Mouse (Mus musculus) midbrain, embryonic 14.5 days (tissue): ENCODE measurements around the gene Ttc28. TPM values are rescaled to one million over a fixed set of nuclear protein-coding genes. Genes with fewer than 3 reads are reported as not detected.

ENCODE experiments used
- ATAC-seq: fragments of 200-750 bp; cut with Nextera tagmentation; 2 replicates; pipeline ENCODE4 v1.8.0; 2017; ENCODE audit warnings: moderate number of reproducible peaks, moderate library complexity; ENCODE audit not compliant: low FRiP score, low TSS enrichment
- DNase-seq: peaks from one replicate; pipeline ENCODE4 v3.0.0-alpha.2; 2015
- H3K27ac ChIP-seq: fragments of 300-500 bp; sonication (generic); replicated peaks from 2 replicates; pipeline ENCODE4 v1.5.1; 2014; ENCODE audit warnings: mild to moderate bottlenecking, low read depth, low read length, moderate library complexity
- H3K27me3 ChIP-seq: fragments of 300-500 bp; sonication (generic); 2 replicates; pipeline ENCODE4 v1.6.1; 2014; ENCODE audit warnings: low read length, control low read depth, mixed read lengths; ENCODE audit not compliant: control insufficient read depth, insufficient read depth
- H3K36me3 ChIP-seq: fragments of 300-500 bp; sonication (generic); 2 replicates; pipeline ENCODE4 v1.6.1; 2014; ENCODE audit warnings: low read length, control low read depth; ENCODE audit not compliant: control insufficient read depth, insufficient read depth
- H3K4me1 ChIP-seq: fragments of 300-500 bp; sonication (generic); 2 replicates; pipeline ENCODE4 v1.6.1; 2014; ENCODE audit warnings: mild to moderate bottlenecking, antibody characterized with exemption, low read length, control low read depth; ENCODE audit not compliant: control insufficient read depth, insufficient read depth
- H3K4me2 ChIP-seq: fragments of 300-500 bp; sonication (generic); 2 replicates; pipeline ENCODE4 v1.6.1; 2014; ENCODE audit warnings: mild to moderate bottlenecking, low read length, moderate library complexity
- H3K4me3 ChIP-seq: fragments of 300-500 bp; sonication (generic); replicated peaks from 2 replicates; pipeline ENCODE4 v1.5.1; 2014; ENCODE audit warnings: low read depth, low read length
- H3K9ac ChIP-seq: fragments of 300-500 bp; sonication (generic); replicated peaks from 2 replicates; pipeline ENCODE4 v1.6.1; 2014; ENCODE audit warnings: mild to moderate bottlenecking, low read length, moderate library complexity
- H3K9me3 ChIP-seq: fragments of 300-500 bp; sonication (generic); 2 replicates; pipeline ENCODE4 v1.6.1; 2016; ENCODE audit warnings: low read length, control low read depth, mixed read lengths; ENCODE audit not compliant: control insufficient read depth
- WGBS: fragments of 180-500 bp; shearing (Covaris S2); extraction: QIAGEN DNeasy Blood & Tissue Kit; methylation state at CpG from one replicate; pipeline ENCODE4 v1.1.7; 2014; 5-methylcytosine and 5-hydroxymethylcytosine counted together
- polyA plus RNA-seq: library from polyadenylated mRNA; unstranded; fragments of >200 nt; fragmentation: Nextera tagmentation; extraction: Ambion mirVana; gene quantifications from 2 replicates; pipeline ENCODE4 v1.2.1, GENCODE M21; 2014

The Ttc28 gene
- polyA plus RNA-seq, 1 experiment from 2014 or later = 30.9 TPM

GRCm38 (mm10) chr5:110958196-110958595 lies 78.6 kb downstream of the Ttc28 start:
- 87% methylated on average over 4 of the region's 4 CpGs for WGBS
- no peaks in the 10 kb centered on the region for H3K36me3 ChIP-seq
- H3K27ac ChIP-seq = no peak overlapping the region
- H3K4me3 ChIP-seq = no peak overlapping the region
- H3K9ac ChIP-seq = no peak overlapping the region
- no peaks in the 10 kb centered on the region for H3K27me3 ChIP-seq
- H3K4me1 ChIP-seq = no peaks in the 10 kb centered on the region
- DNase-seq = no peak
- ATAC-seq = no peak
- H3K9me3 ChIP-seq = no peaks in the 10 kb centered on the region
- H3K4me2 ChIP-seq = no peak overlapping the region

DNA sequence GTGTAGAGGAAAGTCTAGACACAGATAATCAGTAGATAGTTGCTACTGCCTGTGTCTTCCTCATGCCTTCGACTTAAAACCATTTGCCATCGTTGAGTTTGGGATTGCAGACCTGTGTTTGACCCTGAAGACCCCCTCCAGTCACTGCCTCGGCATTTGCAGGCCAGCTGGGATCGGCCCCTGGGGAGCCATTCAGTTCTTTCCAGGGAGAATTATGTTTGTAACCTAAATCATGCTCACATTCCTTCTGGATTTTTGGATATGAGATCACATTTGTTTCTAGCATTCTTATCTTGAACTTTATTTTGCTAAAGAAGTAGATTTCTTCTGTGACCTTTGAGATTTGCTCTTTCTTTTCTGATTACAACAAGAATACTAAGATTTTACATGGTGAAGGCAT lies 80.5 kb downstream of the Ttc28 start:
- H3K4me3 ChIP-seq = no peak overlapping the region
- H3K27me3 ChIP-seq = no peaks in the 10 kb centered on the region
- H3K9me3 ChIP-seq = no peaks in the 10 kb centered on the region
- no peak overlapping the region for H3K9ac ChIP-seq
- no peak overlapping the region for H3K27ac ChIP-seq
- no peaks in the 10 kb centered on the region for H3K4me1 ChIP-seq
- H3K36me3 ChIP-seq = no peaks in the 10 kb centered on the region
- DNase-seq = no peak
- WGBS = 59% methylated on average over 4 of the region's 4 CpGs
- ATAC-seq = no peak
- no peak overlapping the region for H3K4me2 ChIP-seq

DNA sequence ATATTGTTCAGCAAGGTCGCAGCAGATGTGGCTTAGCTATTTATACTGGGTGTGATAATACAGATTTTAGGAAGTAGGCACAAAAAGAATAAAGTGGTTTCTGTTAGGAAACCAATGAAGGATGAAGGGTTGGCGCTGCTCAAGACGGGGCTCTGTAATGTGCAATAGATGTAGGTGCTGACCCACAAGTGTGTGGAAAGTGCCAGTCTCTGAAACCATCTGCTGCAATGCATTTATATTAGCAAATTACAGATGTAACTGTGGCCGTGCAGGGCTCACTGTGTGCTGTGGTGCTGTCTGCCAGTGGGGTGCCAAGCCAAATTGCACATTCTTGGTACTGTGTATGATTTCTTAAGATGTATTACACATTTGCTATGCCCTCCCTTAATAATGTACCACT lies 81.3 kb downstream of the Ttc28 start:
- WGBS = 65% methylated on average over 4 of the region's 4 CpGs
- H3K27ac ChIP-seq = no peak overlapping the region
- no peaks in the 10 kb centered on the region for H3K36me3 ChIP-seq
- ATAC-seq (no peak), DNase-seq (no peak)
- no peak overlapping the region for H3K4me2 ChIP-seq
- H3K9ac ChIP-seq = no peak overlapping the region
- H3K4me3 ChIP-seq = no peak overlapping the region
- no peaks in the 10 kb centered on the region for H3K27me3 ChIP-seq
- H3K4me1 ChIP-seq = no peaks in the 10 kb centered on the region
- no peaks in the 10 kb centered on the region for H3K9me3 ChIP-seq

DNA sequence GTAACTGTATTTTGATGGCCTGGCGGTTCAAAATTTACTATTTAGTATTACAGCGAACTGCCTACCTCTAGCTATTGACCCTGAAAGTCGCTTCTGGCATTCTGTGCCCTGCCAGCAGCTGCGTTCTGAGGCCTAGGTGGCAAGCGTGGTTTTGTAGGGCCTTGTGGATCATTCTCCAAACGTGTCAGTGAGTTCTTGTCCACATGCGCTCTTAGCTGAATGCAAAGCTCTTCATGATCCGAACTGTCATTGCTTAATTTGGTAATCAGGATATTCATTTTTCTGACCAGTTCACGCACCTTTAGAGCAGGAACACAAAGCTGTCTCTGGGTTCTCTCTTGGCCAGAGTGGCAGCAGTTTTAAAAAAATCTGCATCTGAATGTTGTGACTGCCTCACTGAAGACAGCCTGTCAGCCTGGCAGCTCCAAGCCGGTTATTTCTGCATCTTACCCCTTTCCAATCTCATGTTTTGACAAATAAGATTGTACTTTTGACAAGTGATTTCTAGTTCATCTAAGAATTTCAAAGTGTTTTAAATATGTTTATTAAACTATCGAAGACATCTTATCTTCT lies 88.0 kb downstream of the Ttc28 start:
- WGBS = 63% methylated on average over 11 of the region's 11 CpGs
- no peaks in the 10 kb centered on the region for H3K27me3 ChIP-seq
- H3K4me2 ChIP-seq = no peak overlapping the region
- H3K4me3 ChIP-seq = no peak overlapping the region
- H3K36me3 ChIP-seq = no peaks in the 10 kb centered on the region
- no peak overlapping the region for H3K9ac ChIP-seq
- DNase-seq (no peak), ATAC-seq (no peak)
- H3K27ac ChIP-seq = no peak overlapping the region
- H3K9me3 ChIP-seq = no peaks in the 10 kb centered on the region
- no peaks in the 10 kb centered on the region for H3K4me1 ChIP-seq

DNA sequence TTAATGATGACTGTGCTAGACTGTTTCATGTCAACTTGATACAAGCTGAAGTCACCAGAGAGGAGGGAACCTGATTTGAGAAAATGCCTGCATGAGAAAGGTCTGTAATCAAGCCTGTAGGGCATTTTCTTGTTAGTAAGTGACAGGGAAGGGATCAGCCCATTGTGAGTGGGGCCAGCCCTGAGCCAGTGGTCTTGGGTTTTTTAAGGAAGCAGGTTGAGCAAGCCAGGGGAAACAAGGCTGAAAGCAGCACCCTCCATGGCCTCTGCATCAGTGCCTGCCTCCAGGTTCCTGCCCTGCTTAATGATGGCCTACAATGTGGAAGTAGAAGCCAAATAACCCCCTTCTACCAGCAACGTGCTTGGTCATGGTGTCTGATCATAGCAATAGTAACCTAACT lies 89.0 kb downstream of the Ttc28 start:
- ATAC-seq (no peak), DNase-seq (no peak)
- no peak overlapping the region for H3K4me3 ChIP-seq
- WGBS = 56% methylated on average over 1 of the region's 1 CpGs
- no peaks in the 10 kb centered on the region for H3K4me1 ChIP-seq
- no peaks in the 10 kb centered on the region for H3K36me3 ChIP-seq
- H3K9me3 ChIP-seq = no peaks in the 10 kb centered on the region
- H3K27ac ChIP-seq = no peak overlapping the region
- H3K27me3 ChIP-seq = no peaks in the 10 kb centered on the region
- no peak overlapping the region for H3K9ac ChIP-seq
- no peak overlapping the region for H3K4me2 ChIP-seq

DNA sequence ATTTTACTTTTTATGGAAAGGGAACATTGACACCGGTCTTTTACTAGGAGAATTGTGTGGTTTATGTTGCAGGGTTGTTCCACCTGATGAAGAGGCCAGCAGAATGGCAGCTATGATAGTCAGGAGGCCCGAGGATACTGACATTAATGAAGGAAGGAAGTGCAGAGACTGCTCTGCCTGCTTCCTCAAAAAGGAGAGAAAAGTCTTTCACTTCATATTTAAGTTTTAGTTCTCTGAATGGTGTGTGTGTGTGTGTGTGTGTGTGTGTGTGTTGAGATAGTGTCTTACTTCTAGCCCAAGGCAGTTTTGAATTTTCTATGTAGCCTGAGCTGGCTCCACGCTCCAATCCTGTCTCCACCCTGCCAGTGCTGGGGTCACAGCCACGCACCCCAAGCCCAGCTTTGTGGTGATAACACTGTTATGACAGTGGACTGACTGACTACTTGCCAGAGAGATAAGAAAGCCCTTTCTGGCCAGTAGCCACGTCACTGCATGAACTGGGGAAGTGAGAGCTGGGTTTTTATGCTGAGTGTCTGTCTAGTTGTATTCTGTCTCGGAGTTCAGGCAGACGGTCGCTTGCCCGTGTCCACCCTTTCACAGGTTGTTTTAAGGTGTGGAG lies 90.7 kb downstream of the Ttc28 start:
- ATAC-seq (no peak), DNase-seq (no peak)
- no peaks in the 10 kb centered on the region for H3K27me3 ChIP-seq
- H3K9me3 ChIP-seq = no peaks in the 10 kb centered on the region
- 88% methylated on average over 9 of the region's 9 CpGs for WGBS
- no peak overlapping the region for H3K4me3 ChIP-seq
- H3K9ac ChIP-seq = no peak overlapping the region
- no peaks in the 10 kb centered on the region for H3K36me3 ChIP-seq
- no peak overlapping the region for H3K4me2 ChIP-seq
- no peaks in the 10 kb centered on the region for H3K4me1 ChIP-seq
- H3K27ac ChIP-seq = no peak overlapping the region

DNA sequence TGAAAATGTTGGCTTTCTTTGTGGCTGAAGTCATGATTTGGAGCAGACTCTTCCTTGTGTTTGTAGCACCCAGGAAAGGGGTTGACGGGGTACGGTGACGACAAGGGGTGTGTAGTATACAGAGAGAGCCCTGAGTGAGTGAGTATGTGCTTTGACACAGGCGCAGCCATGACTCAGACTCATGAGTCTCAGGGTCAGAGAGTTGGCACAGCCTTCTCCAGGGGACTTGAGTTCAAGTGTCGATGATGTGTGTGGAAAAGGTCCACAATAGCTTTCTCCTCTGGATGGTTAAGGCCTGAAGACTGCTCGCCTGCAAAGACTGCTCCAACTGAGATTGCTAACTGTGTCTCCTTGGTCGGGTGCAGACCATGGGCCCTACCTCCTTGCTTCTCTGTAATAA lies 97.1 kb downstream of the Ttc28 start:
- Histone ChIP-seq H3K27me3 (no peaks in the 10 kb centered on the region), H3K4me3 (no peak overlapping the region), H3K4me1 (peaks cover 17% of the 10 kb centered on the region), H3K9me3 (no peaks in the 10 kb centered on the region), H3K9ac (no peak overlapping the region), H3K36me3 (no peaks in the 10 kb centered on the region), H3K4me2 (no peak overlapping the region), H3K27ac (no peak overlapping the region)
- 94% methylated on average over 7 of the region's 7 CpGs for WGBS
- ATAC-seq (no peak), DNase-seq (no peak)

DNA sequence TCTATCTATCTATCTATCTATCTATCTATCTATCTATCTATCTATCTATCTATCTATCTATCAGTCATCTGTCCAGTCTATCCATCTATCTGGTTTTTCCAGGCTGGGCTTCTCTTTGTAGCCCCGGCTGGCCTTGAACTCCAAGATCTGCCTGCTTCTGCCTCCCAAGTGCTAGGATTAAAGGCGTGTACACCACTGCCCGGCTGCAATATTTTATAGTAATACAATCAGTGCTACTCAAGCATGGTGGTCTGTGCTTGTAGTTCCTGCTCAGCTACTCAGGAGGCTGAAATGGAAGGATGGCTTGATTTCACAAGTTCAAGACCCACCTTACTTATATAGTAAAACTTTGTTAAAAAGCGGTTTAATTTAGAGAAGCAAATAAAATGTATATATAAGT lies 98.2 kb downstream of the Ttc28 start:
- no peak overlapping the region for H3K4me2 ChIP-seq
- WGBS = 86% methylated on average over 4 of the region's 4 CpGs
- no peak for DNase-seq
- ATAC-seq = no peak
- H3K36me3 ChIP-seq = no peaks in the 10 kb centered on the region
- no peaks in the 10 kb centered on the region for H3K27me3 ChIP-seq
- H3K27ac ChIP-seq = no peak overlapping the region
- H3K4me1 ChIP-seq = peaks cover 20% of the 10 kb centered on the region
- H3K4me3 ChIP-seq = no peak overlapping the region
- no peak overlapping the region for H3K9ac ChIP-seq
- no peaks in the 10 kb centered on the region for H3K9me3 ChIP-seq

GRCm38 (mm10) chr5:110978461-110978860 lies 98.9 kb downstream of the Ttc28 start:
- Histone ChIP-seq H3K9ac (peak overlapping the region; percentile 80), H3K4me3 (peak overlapping the region; percentile 72), H3K4me1 (peaks cover 25% of the 10 kb centered on the region), H3K9me3 (no peaks in the 10 kb centered on the region), H3K4me2 (peak overlapping the region; percentile 92), H3K27ac (0 out of 2 replicates have a peak overlapping the region, but pooled peaks have one; percentile 88), H3K27me3 (no peaks in the 10 kb centered on the region), H3K36me3 (no peaks in the 10 kb centered on the region)
- peak; percentile 80; the same call in 1 of the 2 replicates for ATAC-seq
- WGBS = 2% methylated on average over 9 of the region's 9 CpGs
- peak; percentile 91 for DNase-seq
